Mouse (Mus musculus) spleen, embryonic (tissue): ENCODE results near the gene Rln3.

ENCODE experiments used
- CTCF ChIA-PET: fragments of 350-600 bp; sonication (Branson Sonifier 250); formaldehyde crosslinking; loops from one replicate; lab custom pipeline; 2022; lab: Charles Lee

Gene Rln3

DNA sequence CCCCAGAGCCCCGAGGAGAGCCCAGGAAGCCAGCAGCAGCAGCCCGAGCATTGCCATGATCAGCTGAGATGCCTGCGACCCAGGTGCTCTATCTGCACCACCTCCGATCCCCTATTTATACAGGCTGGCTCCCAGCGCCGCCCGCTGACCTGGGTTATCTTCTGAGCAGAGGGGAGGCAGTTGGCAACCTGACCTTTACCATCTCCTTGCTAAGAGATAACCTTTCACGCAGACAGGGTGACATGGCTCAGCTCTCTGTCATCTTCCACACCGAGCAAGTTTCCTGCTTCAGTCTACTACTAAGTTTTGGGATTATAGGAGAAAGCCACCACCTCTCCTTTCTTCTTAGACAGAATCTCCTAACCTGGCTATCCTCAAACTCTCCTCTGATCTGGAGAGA is at the start of gene Rln3:
Gene Rln3, minus strand, starts transcription at position 101 of the 400 bp plus-strand sequence.
- CTCF ChIA-PET = interaction anchor here (0.6 kb wide), 1 partner anchor 1256 kb away, joined by 5 read pairs; no protein-coding TSS in a partner anchor

DNA sequence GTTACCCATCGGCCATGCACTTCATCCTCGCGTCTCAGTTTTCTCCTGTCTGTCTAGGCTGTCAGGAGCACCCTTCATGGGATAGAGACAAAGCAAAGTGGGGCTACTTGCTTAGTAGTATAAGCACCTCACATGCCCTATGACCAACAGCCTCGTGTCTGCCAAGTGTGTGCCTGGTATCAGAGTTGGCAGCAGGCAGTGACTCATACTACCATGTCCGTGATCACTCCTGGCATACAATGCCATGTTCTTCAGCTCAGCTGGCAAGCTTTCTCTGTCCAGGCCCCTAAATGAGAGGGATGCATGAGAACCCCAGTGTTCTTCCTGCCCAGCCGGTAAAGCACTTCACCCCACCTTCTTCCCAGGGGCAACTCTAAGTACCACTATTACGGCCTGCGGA is 45.8 kb upstream of the Rln3 start:
- CTCF ChIA-PET = no interaction called here

DNA sequence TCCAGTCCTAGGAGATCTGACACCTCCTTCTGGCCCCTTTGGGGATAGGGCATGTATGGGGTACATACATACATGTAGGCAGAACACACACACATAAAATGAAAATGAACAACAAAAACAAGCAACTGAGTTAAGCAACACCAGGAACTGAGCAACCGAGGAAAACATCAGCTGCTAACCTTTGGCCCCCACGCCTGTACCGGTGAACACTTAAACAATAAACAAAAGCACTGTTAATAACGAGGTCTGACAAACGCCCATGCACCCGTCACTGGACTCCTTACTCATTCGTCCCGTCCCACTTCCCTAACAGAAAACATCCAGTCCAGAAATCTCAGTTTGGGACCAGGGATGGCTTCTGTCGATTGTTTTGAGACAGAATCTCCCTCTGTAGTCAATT is 44.5 kb upstream of the Rln3 start:
- CTCF ChIA-PET = no interaction called here

DNA sequence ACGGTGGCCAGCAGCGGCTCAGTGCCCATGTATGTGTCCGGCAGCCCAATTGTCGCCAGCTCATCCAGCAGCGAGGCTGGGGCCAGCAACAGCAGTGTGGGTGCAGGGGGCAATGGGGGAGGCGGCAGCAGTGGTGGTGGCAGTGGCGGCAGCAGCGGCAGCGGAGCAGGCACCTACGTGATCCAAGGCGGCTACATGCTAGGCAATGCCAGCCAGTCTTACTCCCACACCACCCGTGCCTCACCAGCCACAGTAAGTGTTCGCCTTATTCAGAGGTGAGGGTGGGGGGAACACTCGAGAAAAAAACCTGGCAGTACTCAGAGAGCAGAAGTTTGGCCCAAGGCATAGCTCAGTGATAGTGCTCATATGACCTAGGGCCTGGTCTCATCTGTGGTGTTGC is 43.0 kb upstream of the Rln3 start:
- CTCF ChIA-PET = no interaction called here

DNA sequence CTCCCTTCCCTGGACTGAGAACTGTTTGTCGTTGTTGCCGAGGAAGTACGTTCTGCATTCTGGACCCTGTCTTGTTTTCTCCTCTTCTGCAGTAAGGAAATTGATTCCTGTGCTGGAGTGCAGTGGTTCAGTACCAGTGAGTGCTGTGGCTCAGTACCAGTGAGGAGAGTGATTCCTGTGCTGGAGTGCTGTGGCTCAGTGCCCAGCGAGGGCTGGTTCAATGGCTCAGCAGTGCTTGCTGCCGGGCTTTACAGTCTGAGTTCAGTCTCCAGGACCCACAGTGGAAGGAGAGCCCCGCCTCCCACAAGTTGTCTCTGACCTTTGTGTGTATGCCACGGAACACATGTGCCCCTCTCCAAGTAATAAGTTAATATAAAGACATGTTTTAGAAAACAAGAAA is 42.4 kb upstream of the Rln3 start:
- CTCF ChIA-PET = no interaction called here

DNA sequence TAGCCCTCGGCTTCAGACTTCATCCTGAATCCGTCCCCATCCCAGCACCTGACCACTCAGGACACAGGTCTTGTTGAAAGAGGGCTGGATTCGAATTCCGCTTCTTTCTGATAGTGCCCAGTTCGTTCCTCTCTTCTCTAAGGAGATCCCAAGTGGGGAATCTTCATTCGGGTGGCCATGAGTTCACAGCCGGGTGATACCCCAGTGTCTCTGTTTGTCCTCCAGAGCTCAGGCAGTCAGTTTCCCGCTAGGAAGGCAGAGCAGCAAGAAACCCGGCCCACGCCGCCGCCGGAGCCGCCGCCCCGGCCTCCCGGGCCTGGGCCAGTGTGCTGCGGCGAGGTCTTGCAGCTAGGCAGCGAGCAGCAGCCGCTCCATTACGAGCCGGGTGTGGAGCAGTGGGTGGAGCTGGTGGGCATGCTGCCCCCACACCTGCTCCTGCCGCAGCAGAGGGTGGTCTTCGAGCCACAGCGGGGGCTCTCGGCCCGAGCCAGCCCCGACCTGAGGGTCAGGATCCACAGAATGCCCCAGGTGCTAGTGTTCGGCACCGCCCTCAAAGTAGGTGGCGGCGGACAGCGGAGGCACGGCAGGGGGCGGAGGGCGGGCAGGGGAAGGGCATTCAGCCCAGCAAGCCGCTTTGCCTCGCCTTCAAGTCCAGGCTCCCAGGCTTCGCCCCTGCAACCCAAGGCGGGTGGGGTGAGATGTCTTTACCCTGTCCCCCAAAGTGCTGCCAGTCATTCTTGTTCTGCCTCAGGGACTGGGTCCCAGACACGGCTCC is 39.7 kb upstream of the Rln3 start:
- CTCF ChIA-PET = no interaction called here

DNA sequence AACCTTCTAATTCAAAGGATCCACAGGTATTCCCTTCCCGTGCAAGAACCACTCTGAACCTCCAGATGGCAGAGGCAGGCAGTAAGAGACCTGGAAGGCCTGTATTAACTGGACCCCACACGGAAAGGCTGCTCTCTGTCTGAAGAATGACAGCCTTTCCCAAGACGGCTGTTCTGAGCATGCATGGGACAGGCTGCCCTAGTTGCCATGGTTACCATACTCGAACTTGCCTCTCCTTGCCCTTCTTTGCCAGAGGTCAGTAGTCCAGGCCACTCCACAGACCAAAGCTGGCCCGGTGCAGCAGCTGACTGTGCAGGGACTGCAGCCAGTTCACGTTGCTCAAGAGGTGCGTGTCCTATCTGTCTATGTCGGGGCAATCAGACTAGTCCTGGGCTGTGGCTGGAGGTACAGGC is 39.0 kb upstream of the Rln3 start:
- CTCF ChIA-PET = no interaction called here

DNA sequence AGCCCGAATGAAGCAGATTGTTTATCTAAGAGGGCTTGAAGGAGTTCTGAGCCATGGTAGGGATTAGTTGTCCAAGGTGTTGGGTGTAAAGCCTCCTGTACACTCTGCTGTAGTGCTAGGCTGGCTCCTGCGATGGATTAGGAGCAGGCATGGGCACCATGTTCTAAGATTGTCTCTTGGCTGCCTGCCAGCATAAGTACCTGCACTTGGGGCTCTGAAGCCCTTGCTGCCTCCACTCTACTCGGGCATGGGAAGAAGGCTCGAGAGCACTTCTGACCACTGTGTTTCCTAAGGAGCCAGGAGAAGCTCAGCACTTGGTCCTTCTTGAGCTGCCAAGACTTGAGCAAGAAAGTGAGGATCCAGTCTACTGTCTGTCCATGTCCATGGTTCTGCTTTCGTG is 34.4 kb upstream of the Rln3 start:
- CTCF ChIA-PET = no interaction called here

DNA sequence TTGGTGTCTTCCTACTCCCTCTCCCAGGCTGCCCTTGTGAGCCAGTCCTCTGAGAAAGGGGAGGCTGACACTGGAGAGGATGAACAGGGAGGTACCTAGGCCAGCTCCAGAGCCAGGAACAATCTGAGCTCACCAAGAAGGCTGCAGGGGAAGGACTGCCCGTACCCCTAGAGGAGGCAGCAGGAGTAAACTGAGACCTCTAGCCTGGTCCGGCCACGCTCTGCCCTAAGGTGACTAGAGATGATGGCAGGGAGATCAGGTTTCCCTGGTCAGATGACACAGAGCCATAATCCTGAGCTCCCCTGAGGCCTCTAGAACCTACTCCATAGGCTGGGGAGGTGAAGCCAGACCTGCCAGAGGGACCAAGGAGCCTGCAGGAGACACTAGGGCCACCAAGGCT is 32.0 kb upstream of the Rln3 start:
- CTCF ChIA-PET = interaction anchor here (0.6 kb wide), 2 partner anchors 37 to 177 kb away, joined by 3 to 7 read pairs; no protein-coding TSS in a partner anchor

DNA sequence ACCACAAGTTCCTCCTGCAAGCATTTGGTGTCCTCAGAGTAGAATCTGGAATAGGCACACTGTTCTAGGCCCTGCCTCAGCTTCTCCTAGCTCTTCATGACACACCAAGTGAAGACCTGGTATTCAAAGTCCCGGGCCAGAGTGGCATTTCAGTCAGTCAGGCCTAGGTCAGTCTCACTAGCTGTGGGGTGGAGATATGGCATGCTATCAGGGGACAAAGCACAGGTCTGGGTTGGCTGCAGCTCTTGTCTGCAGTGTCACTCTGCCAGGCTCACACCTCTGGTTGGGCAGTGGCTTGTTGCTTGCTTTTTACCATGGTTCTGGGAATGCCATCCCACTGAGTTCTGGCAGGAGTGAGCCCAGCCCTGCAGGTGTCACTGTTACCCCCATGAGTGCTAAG is 31.6 kb upstream of the Rln3 start:
- CTCF ChIA-PET = interaction anchor here (0.6 kb wide), 2 partner anchors 37 to 176 kb away, joined by 3 to 7 read pairs; no protein-coding TSS in a partner anchor

DNA sequence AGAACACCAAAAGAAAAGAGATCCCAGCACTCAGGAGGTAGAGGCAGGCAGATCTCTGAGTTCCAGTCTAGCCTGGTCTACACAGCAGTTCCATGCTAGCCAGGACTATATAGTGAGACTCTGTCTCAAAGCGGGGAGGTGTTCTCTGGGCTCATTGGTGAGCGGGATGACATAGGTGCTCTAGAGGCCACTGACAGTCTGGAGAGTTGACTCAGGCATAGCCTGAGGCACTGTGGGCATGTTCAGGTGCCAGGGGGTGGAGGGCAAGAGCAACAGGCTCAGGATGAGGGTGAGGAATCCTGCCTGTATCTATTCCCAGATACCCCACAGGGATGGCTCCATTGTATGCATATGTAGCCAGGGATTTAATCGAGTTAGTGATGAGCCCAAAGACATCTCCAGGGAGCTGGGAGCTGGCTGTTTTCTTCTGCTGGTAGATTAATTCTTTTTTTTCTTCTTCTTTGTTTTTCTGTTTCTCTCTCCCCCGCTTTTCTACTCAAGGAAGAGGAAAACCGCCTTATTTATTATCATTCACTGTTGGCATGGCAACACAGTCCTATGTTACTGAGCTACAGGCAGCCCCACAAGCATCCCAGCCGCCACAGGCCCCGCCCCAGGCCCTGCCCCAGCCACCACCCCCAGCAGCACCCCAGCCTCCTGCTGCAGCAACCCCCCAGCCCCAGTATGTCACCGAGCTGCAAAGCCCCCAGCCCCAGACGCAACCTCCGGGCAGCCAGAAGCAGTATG is 28.6 kb upstream of the Rln3 start:
- CTCF ChIA-PET = no interaction called here

DNA sequence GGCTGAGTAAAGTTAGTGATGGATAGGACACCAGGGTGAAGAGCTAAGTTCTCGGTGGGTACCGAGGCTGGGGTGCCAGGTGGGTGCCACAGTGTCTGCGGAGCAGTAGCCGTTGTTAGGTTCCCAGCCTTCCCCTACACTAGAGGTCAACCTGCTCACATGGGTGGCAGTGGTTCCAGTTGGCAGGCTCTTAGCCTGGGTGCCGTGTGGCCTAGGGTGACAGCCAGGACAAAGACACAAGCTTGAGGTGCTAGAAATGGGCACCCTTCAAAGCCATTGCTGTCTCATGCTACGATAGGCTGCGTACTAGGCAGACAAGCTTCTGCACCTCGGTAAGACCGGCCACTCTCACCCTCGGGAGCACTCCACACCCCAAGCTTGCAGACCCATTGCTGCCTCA is 27.5 kb upstream of the Rln3 start:
- CTCF ChIA-PET = no interaction called here

DNA sequence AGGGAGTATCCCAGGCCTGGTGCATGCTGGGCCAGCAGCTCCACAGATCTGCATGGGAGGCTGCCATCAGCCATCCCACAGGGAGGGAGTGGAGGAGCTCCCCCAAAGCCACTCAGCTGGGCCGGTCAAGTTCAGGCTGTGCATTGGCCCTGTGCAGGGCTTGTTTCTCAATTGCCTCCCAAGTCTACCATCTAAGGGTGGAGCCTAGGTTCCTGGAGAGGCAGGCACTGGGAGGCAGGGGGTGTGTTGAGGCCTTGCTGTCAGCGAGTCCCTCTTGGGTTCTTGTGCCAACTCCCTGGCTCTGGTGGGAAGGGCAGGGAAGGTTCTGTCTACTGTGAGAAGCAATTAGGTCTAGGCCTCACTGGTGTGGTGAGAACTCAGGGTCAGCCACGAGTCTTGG is 27.1 kb upstream of the Rln3 start:
- CTCF ChIA-PET = no interaction called here

DNA sequence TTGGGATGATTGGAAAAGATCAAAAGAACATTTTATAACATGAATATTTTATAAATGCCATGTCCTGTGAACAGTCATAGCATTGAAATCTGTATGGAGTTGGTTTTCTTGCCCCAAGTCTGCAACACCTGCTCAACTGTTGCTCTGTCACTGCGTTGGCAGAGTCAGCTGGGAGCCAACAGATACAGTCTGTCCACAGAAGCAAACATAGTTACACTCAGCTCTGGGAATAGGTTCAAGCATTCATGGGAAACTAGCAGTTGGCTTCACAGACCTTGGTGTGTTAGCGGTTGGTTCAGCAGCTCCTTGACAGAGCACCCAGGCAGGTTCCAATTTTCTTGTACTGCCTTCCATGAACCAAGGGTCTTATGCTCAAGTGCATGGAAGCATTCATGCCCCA is 25.9 kb upstream of the Rln3 start:
- CTCF ChIA-PET = no interaction called here

DNA sequence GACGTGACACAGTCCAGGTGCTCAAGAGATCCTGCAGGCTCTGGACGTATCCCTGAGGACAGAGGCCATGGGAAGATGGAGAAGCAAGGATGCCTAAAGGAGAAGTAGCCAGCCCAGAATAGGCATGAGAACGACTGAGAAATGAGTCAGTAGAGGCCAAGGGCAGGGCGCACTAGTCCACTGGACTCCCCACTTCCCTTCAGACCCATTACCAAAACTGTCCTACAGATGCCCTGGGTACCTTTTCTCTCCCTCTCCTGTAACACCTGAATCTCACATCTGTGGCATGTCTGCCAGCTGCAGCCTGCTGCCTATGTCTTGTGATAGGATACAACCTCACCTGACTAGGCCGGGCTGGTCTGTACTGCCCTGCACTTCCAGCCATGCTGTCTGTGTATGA is 25.4 kb upstream of the Rln3 start:
- CTCF ChIA-PET = interaction anchor here (0.6 kb wide), 1 partner anchor 34 kb away, joined by 3 read pairs; no protein-coding TSS in a partner anchor

DNA sequence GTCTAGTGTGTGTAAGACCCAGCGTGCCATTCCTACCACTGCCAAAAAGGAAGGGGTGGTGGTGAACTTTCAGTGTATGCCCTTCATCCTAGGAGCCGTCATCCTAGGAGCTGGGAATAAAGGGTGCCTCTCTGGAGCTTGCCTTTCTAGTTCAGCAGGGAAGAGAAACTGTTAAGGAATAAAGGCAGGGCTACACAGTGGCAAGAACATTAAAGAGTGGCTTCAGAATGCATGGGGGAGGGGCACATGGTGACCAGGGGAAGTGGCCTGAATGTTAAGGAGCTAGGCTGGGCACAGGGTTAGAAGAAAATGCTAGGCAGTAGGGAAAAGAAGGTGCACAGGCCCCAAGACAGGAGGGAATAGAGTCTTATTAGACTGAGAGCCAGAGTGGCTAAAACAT is 24.9 kb upstream of the Rln3 start:
- CTCF ChIA-PET = interaction anchor here (0.6 kb wide), 2 partner anchors 34 to 211 kb away, joined by 3 to 4 read pairs; no protein-coding TSS in a partner anchor

DNA sequence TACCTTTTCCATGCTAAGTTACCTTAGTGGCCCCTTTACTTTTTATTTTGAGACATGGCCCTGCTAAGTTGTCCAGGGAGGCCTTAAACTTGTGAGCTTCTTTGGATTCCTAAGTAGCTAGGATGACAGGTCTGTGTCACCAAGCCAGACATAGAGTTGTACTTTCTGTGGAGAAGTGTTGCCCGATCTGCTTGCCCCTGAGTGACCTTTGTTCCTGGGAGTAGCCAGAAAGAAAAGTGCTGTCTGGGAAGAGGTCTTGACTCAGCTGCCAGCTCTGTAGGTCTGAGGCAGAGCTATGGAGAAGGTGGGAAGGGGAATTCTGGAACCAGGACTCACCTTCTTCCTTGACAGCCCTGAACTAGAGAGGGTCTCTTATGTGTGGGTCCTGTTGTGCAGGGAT is 24.4 kb upstream of the Rln3 start:
- CTCF ChIA-PET = interaction anchor here (0.6 kb wide), 1 partner anchor 212 kb away, joined by 4 read pairs; no protein-coding TSS in a partner anchor

DNA sequence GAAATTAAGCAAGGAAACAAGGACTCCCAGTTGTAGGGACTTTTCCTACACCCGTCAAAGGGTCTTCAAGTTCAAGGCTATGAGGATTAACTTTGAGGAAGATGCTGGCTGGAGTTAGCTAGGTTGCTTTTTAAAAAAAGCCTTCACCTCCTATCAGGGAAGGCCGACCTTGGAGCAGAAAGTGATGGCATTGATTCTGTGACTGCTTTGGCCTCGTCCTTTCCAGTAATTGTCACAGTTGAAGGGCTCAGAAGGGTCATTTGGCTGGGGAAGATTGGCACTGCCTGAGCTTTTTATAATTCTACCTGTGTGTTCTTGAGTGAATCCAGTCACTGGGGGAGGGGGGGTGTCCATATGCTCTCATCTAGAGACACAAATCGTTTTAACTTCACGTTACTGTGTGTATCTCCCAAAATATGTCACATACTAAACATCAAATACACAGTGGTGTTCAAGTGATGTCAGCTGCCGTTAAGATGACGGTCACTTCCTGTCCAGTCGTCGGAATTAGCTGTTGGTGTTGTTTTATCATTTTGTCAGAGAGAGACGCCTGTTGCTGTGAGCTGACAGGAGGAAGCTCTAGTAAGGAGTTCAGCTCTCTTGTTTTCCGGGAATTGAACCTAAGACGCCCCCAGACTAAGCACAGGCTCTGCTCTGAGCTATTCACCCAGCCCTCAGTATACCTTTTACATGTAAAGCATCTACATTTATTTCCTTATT is 23.7 kb upstream of the Rln3 start:
- CTCF ChIA-PET = interaction anchor here (0.5 to 0.7 kb wide), 2 partner anchors 50 to 63 kb away, joined by 3 read pairs; no protein-coding TSS in a partner anchor

DNA sequence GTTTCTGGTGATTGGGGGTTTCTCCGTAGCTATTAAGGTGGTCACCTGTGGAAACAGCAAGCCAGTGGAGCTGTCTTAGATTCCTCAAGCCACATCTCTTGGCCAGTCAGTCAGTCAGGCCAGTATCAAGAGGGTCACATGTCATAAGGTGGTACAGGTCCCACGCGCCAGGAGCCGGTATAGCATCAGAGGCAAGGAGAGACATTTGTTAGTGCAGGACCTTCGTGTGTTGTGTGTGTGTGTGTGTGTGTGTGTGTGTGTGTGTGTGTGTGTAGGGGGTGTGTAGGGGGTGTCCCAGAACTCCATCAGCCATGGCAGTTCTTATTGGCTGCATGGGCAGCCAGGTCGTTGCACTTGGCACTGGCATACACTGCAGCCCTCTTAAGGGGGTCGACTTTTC is 23.1 kb upstream of the Rln3 start:
- CTCF ChIA-PET = interaction anchor here (0.7 kb wide), 1 partner anchor 64 kb away, joined by 3 read pairs; no protein-coding TSS in a partner anchor

DNA sequence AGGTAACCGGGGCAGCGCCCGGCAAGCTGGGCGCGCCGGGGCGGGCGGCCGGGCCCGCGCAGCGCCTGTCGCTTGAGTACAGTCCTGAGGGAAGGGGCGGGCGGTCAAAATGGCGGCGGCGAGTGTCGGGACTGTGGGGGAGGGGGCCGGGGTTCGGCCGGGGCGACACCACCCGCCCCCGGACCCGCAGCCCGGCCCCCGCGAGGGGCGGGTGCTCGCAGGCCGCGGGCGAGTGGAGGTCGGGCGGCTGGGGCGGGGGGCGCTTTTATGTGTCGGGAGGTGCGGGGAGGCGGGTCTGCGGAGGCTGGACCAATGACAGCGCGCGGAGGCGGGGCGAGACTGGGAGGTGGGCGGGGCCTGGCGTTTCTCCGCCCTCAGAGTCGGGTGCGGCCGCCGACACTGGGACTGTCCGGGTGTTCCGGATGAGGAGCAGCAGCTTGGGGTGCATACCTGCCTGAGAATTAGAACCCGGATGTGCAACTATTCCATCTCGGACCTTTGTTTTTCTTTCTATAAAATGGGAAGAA is 22.3 kb upstream of the Rln3 start:
- CTCF ChIA-PET = no interaction called here

DNA sequence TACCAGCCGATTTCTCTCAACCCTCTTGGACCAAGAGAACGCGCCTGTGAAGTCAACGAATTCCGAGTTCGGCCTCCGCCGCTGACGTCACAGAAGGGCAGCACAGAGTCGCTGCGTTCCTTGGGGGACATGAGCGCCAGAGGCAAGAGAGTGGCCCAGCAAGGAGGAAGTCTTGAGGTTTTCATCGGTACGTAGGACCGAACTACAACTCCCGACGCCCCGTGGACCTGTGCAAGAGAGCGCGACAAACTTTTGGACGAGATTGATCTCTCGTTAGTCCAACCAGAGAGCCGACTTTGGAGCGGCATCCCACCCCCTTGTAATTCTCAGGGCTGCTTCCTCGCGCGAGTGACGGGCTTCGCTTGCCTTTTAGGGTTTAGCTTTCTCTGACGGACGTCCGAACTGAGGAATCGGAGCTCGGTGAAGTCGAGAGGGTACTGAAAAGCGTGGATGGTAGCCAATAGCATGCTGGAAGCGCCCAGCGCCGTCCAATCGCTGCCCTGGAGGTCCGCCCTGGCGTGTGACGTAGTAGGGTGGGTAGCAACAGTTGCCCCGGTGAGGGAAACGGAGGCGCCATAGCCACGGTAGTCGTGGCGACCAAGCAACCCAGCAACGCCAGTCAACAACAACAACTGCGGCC is 21.6 kb upstream of the Rln3 start, which contains the start of gene Rfx1:
Gene Rfx1, plus strand, starts transcription at position 544 of the 640 bp plus-strand sequence.
- CTCF ChIA-PET = no interaction called here
